Mouse (Mus musculus) E14TG2a.4 (cell line): ENCODE data around the gene Lmo7.

Experiments
- H3K27me3 ChIP-seq: 2 replicates; pipeline ENCODE4 v1.6.1; 2014; ENCODE audit warnings: low read length, control low read depth; ENCODE audit not compliant: insufficient read depth
- H3K36me3 ChIP-seq: 2 replicates; pipeline ENCODE4 v1.6.1; 2014; ENCODE audit warnings: low read length, control low read depth; ENCODE audit not compliant: insufficient read depth
- H3K4me1 ChIP-seq: replicated peaks from 2 replicates; pipeline ENCODE4 v1.6.1; 2014; ENCODE audit warnings: low read depth, low read length, control low read depth
- H3K4me3 ChIP-seq: replicated peaks from 2 replicates; pipeline ENCODE4 v1.5.1; 2014; ENCODE audit warnings: mild to moderate bottlenecking, low read length
- H3K9me3 ChIP-seq: 2 replicates; pipeline ENCODE4 v1.6.1; 2014; ENCODE audit warnings: low read length, control low read depth
- CTCF ChIP-seq: conservative IDR thresholded peaks from 2 replicates; pipeline ENCODE4 v1.5.1; 2014; ENCODE audit warnings: low read length
- NANOG ChIP-seq: IDR thresholded peaks from 2 replicates; pipeline ENCODE4 v1.6.1; 2014; ENCODE audit warnings: borderline replicate concordance, low read length, mixed read lengths
- POU5F1 ChIP-seq: IDR thresholded peaks from 2 replicates; pipeline ENCODE4 v1.6.1; 2014; ENCODE audit warnings: low read length, borderline replicate concordance

The Lmo7 gene

DNA sequence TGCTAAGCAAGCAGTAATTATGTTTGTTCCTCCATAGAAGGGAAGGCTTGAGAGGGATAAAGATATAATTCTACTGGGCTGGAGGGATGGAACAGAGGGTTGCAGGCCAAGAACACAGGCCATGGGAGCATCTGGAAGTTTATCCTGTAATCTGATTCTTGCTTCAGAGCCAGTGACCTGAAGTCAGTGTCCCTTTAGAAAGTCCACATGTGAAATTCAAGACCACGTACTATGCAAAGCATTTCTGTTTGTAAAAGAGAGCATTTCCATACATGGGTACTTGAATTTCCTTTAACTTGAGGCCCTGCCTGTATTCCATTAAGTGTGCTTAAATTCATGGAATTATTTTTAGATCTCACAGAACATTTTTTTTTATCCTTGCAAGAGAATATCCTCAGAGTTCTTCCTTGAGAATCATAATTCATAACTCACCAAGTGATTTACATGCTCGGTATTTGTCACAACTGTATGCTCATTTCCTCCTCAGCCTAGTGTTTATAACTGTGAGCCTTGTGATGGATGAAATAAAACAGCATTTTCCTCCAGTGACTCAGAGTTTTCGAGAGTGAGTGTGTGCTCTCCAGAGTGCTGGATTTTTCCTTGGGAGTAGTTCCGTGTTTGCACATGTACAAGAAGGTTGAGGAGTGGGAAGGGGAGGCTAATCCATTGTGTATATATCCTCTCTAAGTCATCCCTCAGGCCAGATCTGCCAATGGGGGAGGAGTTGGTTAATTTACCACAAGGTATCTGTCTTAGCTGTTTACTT, 75.0 kb downstream of the Lmo7 start:
- H3K4me1 ChIP-seq: no peaks in the 10 kb centered on the region
- H3K36me3 ChIP-seq: no peaks in the 10 kb centered on the region
- no peaks in the 10 kb centered on the region for H3K9me3 ChIP-seq
- no peak for TF ChIP-seq POU5F1
- TF ChIP-seq NANOG: no peak
- no peak for TF ChIP-seq CTCF
- H3K4me3 ChIP-seq: no peak overlapping the region
- no peaks in the 10 kb centered on the region for H3K27me3 ChIP-seq

DNA sequence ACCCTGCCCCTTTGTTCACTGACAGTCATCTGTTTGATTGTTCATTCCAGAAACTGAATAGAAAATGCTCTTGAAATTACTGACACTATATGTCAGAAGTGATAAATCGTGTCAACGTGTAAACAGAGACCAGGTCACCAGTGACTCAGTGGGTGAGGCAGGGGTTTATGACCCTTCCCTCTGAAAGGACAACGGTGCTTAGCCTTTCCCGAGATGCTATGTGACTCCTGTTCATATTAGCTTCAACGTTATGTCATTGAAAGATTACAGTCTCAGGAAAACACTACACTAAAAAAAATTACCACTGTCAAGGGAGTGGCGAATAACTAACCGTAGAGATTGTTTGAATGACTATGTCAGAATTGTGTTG, 75.6 kb downstream of the Lmo7 start:
- no peaks in the 10 kb centered on the region for H3K4me1 ChIP-seq
- H3K9me3 ChIP-seq: no peaks in the 10 kb centered on the region
- no peak overlapping the region for H3K4me3 ChIP-seq
- H3K36me3 ChIP-seq: no peaks in the 10 kb centered on the region
- no peaks in the 10 kb centered on the region for H3K27me3 ChIP-seq
- TF ChIP-seq POU5F1 (no peak), CTCF (no peak), NANOG (no peak)

DNA sequence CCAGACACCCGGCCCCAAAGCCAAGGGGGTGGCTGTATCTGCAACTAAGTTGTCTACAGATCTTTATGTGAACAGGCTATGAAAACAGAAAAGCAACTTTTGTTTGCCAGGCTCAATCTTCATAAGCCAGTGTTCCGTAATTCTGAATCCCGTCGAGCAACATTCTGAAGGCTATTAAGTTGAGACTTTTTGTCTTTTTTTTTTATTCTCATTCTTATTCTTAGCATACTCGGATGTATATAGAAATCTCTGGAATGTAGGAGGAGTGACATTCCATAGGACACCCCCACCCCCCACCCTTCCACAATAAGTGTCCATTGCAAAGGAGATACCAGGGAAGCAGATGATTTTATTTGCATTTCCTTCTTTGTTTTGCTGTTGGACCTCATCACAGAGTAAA, 76.3 kb downstream of the Lmo7 start:
- H3K4me1 ChIP-seq: no peaks in the 10 kb centered on the region
- no peaks in the 10 kb centered on the region for H3K27me3 ChIP-seq
- no peaks in the 10 kb centered on the region for H3K36me3 ChIP-seq
- TF ChIP-seq NANOG: no peak
- no peak for TF ChIP-seq POU5F1
- TF ChIP-seq CTCF: no peak
- no peak overlapping the region for H3K4me3 ChIP-seq
- no peaks in the 10 kb centered on the region for H3K9me3 ChIP-seq

DNA sequence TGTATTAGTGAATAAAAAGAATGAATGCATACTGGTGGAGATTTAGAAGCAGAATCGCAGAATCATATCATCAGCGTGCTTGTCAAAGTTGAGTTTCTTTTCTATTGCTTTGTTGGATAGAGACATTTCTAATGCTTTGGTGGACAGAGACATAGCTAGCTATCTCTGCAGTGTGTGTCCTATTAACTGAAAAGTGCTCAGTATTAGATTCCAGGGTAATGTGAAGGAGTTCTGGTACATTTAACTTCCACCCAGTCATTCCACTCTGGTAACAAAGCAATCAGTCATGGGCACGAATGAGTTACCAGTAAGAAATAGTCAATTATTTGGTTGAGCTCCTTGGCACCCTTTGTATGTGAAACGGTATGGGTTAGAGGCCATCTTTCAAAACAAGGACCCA, 76.8 kb downstream of the Lmo7 start:
- Histone ChIP-seq H3K27me3 (no peaks in the 10 kb centered on the region), H3K4me1 (no peaks in the 10 kb centered on the region), H3K9me3 (no peaks in the 10 kb centered on the region), H3K4me3 (no peak overlapping the region), H3K36me3 (no peaks in the 10 kb centered on the region)
- TF ChIP-seq POU5F1: no peak
- TF ChIP-seq NANOG: no peak
- no peak for TF ChIP-seq CTCF

DNA sequence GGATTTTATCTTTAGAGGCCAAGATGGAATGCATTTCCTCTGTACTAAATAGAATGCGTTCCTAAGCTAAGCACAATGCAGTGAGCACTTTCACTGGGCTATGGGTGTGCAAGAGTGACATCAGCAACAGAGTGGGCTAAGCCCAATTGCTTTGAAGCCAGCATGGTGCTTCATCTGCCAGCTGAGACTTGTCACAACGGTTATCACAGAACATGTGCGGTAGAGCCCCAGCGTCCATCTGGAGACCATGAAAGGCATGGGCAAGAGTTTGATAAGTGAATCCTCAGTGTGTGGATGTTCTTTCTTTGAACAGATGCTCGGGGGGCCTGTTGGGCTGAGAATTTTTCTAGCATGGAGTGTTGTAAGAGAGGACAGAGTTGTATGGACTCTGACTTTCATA, 86.7 kb downstream of the Lmo7 start:
- Histone ChIP-seq H3K36me3 (no peaks in the 10 kb centered on the region), H3K4me3 (no peak overlapping the region), H3K27me3 (no peaks in the 10 kb centered on the region), H3K9me3 (no peaks in the 10 kb centered on the region), H3K4me1 (peaks cover 8% of the 10 kb centered on the region)
- no peak for TF ChIP-seq POU5F1
- no peak for TF ChIP-seq NANOG
- TF ChIP-seq CTCF: no peak

DNA sequence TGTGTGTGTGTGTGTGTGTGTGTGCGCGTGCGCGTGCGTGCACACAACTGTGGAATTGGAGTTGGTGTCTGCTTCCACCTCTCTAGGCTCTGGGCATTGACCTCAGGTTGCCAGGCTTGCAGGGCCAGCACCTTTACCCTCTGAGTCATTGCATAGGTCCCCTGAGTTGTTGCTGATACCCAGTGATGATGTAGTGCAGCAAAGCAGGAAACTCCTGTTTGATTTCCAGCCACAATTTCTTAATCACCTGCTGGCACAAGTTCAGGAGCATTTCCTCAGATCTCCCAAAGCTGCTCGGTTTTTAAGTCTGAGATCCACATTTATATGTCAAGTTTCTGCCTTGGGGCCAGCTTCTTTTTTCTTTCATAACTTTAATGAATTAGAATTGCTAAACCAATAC, 92.6 kb downstream of the Lmo7 start:
- TF ChIP-seq CTCF: no peak
- no peak for TF ChIP-seq NANOG
- TF ChIP-seq POU5F1: no peak
- Histone ChIP-seq H3K9me3 (no peaks in the 10 kb centered on the region), H3K4me1 (peaks cover 8% of the 10 kb centered on the region), H3K36me3 (no peaks in the 10 kb centered on the region), H3K4me3 (no peak overlapping the region), H3K27me3 (no peaks in the 10 kb centered on the region)

DNA sequence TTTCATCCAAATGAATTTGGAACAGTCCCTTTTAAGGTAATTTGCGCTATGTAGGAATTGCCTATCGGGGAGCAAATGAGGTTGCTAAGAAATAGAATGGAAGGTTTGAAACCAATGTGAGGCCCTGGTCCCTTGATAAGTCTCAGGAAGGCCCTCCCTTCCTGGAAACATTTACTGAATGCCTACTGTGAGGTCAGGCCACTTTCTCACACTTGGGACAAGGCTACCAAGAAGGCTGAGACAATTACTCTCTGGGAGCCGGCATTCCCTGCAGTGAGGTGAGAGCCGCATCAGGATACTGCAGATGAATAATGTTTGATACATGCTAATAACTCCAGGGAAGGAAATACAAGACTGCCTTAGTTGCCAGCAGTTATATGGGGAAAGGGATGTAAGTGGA, 93.1 kb downstream of the Lmo7 start:
- Histone ChIP-seq H3K9me3 (no peaks in the 10 kb centered on the region), H3K4me1 (peaks cover 8% of the 10 kb centered on the region), H3K27me3 (no peaks in the 10 kb centered on the region), H3K36me3 (no peaks in the 10 kb centered on the region), H3K4me3 (no peak overlapping the region)
- no peak for TF ChIP-seq NANOG
- TF ChIP-seq CTCF: no peak
- no peak for TF ChIP-seq POU5F1

DNA sequence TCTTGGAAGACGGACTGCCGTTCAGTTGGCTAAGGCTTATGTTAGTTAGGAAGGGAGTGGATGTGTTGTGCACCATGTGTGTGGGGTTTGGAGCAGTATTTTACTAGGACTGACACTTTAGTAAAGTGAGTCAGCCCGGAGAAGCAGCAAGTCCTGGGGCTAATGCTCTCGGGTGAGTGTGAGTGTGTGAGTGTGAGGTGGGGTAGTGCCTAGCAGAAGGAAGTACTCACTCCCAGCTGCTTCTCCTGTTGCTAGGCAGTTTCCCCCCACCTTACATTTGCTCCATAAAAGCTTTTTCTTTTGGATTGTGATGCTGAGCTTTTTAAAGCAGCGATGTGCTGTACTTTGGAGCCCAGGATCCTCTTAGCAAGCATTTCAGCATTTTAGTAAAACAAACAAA, 99.9 kb downstream of the Lmo7 start:
- no peaks in the 10 kb centered on the region for H3K9me3 ChIP-seq
- H3K4me1 ChIP-seq: no peaks in the 10 kb centered on the region
- no peaks in the 10 kb centered on the region for H3K27me3 ChIP-seq
- no peak overlapping the region for H3K4me3 ChIP-seq
- H3K36me3 ChIP-seq: no peaks in the 10 kb centered on the region
- no peak for TF ChIP-seq CTCF
- TF ChIP-seq NANOG: no peak
- no peak for TF ChIP-seq POU5F1

DNA sequence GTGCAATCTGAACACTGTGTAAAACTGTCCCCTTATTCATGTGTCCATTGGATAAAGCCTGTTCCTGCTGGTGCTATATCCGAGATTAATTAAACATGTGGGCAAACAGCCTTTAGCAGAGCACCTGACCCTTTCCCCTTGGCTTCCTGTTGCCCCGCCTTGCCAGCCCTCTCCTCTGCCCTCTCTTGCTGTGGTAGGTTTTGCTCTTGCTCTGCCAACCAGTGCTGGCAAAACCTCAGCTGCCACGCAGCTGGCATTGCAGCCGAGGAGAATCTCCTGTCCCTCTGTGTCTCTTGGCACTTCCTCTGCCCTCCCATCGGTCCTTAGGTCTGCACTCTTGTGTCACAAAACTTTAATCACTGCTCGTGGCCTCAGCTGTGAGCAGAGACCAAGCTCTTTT, 100.4 kb downstream of the Lmo7 start:
- H3K27me3 ChIP-seq: no peaks in the 10 kb centered on the region
- no peaks in the 10 kb centered on the region for H3K36me3 ChIP-seq
- no peak for TF ChIP-seq POU5F1
- no peak for TF ChIP-seq NANOG
- no peak for TF ChIP-seq CTCF
- no peaks in the 10 kb centered on the region for H3K9me3 ChIP-seq
- no peaks in the 10 kb centered on the region for H3K4me1 ChIP-seq
- H3K4me3 ChIP-seq: no peak overlapping the region
